Mouse (Mus musculus) c-Kit-positive CD71-negative TER-119-negative erythroid progenitor cells, embryonic 14.5 days (primary cell): Measurements from ENCODE around the gene Cox16.
"Not testable (repeated sequence)": the region's sequence is repeated elsewhere in the genome, so short reads cannot be mapped to it uniquely, and the experiment has no call there.

Experiments
- DNase-seq: peaks from one replicate; pipeline ENCODE4 v3.0.0-alpha.2; 2013; ENCODE audit warnings: low read depth

The Cox16 gene

DNA sequence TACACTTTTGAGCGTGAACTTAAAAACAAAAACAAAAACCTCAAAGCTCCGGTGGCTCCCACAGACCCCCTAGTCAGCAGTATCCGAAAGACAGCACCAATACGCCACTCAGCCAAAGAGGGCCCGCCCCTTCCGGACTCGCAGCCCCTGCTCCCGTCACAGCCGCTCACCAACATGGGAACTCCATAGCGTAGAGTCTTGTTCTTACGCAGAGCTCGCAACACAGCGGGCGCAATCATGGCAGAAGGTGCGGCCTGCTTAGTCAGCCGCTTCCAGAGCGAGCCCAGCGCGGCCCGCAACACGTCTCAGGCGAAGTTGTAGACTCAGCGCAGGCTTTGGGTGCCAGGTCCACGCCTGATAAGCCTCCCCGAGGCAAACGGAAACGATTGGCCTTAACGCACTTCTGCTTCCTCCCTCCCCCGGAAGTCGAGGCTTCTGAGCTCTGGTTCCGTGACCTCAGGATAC is at the start of gene Cox16:
Gene Cox16, minus strand, starts transcription at position 401 of the 465 bp plus-strand sequence.
- peak; percentile 73 for DNase-seq

DNA sequence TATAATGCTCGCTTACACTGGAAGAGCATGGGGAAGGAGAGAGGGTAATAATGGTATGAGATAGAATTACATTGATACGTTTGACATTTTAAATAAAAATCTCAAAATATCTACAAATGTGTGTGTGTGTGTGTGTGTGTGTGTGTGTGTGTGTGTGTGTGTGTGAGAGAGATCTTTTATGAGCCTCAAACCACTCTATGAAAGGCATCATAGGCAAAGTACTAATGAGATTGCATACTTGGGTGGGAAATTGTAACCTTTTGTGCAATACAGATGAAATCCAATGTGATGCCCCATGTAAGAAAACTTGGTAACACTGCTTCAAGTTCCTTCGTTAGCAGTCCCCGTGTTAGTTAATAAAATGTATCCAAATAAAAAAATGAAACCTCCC is 48.1 kb upstream of the Cox16 start:
- no peak for DNase-seq

DNA sequence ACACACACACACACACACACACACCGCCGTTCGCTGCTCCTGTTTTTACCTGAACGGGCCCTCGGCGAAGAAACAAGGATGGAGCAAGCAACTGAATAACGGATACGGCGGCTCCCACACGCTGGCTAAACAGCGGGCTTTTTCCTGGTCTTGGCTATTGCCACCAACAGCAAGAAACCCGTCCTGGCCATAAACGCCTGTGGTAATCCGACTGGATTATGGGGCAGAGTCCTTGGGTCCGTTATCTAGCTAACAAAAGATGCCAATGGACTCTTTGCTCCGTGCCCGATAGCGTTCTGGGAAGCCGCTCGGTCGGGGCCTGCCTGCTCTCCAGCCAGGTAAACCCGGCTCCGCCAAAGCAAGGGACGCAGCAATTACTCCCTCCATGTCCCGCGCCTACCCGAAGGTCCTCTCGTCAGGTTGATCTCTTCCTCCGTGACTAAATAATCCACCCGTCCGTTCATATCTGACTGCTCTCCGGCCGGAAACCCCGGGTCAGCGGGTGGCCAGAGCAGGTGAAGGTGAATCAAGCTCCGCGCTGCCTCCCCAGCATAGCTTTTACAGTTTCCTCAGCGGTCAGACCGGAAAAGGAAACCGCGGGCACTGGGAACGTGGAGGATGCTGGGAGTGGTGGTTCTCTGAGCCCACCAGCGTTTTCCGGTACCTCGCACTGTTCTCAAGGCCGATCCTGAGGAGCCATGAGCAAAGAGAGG is 47.5 kb upstream of the Cox16 start, which contains the start of the genes Gm20498 and Synj2bp:
Gene Gm20498, minus strand, starts transcription at position 590 of the 713 bp plus-strand sequence.
Gene Synj2bp, minus strand, starts transcription at position 596 of the 713 bp plus-strand sequence.
- DNase-seq = peak; percentile 65

DNA sequence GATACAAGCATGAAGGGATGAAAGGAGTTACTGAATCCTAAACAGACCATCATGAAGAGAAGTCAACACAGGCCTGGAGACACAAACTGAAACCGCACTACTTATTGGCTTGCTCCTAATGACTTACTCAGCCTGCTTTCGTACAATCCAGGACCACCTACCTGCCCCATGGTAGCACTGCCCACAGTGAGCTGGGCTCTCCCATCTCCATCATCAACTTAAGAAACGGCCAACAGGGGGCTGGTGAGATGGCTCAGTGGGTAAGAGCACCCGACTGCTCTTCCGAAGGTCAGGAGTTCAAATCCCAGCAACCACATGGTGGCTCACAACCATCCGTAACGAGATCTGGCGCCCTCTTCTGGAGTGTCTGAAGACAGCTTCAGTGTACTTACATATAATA is 45.7 kb upstream of the Cox16 start:
- not testable (repeated sequence) for DNase-seq

DNA sequence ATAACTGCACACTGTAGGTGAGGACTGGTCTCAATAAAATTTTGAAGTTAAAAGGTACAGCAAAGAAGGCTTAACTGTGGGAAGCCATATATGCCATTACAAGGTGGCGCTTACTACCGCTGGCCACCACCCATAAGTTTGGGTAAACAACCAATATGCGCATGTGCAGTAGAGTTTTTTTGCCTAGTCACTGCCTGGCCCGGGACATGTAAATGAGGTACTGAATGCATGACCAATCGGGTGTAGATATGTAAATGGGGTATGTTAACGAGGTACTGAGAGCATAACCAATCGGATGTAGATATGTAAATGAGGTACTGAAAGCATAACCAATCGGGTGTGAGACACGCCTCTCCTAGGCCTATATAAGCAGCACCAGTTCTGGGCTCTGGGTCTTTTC is 12.0 kb upstream of the Cox16 start:
- DNase-seq = not testable (repeated sequence)

DNA sequence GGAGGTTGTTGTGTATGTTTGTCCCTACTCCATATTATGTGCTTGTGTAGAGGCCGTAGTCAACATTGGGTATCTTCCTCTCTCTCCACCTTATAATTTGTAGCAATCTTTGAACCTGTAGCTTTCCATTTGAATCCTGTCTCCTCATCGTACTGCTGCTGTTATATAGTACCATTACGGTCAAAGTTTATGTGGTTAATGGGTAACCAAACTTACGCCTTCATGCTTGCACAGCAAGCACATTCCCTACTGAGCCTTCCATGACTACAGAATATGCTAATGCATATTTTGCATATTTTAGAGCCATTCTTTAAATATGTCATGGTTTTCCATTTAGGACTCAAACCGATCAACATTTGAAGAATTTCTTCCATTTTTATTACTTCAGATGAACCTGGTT is 5.6 kb upstream of the Cox16 start:
- no peak for DNase-seq

DNA sequence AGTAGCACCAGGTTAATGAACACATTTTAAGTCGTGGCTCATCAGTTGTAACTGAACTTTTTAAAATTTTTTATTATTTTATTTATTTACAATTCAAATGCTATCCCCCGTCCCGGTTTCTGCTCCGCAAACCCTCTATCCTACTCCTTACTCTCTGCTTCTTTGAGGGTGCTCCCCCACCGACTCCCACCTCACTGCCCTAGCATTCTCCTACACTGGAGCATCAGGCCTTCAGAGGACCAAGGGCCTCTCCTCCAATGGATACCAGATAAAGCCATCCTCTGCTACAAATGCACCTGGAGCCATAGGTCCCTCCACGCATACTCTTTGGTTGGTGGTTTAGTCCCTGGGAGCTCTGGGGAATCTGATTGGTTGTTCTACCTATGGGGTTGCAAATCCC is 384 bp upstream of the Cox16 start:
- no peak for DNase-seq

DNA sequence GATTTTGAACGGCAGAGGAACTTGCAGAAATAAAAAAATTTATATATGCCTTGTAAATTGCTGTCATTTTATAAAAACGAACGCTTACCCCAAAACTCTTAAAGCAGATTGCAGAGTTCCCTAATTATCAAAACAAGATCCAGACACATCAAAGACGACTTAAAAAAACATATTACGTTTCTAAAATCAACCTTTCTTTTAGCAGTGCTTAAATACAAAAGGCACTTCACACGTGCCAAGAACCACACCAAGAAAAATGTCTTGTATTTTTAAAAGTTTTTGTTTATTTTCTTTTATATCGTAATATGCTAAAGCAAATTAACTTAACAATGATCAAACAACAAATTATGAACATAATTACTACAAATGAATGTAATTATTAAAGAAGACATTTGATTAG is 715 bp downstream of the Cox16 start:
- no peak for DNase-seq

DNA sequence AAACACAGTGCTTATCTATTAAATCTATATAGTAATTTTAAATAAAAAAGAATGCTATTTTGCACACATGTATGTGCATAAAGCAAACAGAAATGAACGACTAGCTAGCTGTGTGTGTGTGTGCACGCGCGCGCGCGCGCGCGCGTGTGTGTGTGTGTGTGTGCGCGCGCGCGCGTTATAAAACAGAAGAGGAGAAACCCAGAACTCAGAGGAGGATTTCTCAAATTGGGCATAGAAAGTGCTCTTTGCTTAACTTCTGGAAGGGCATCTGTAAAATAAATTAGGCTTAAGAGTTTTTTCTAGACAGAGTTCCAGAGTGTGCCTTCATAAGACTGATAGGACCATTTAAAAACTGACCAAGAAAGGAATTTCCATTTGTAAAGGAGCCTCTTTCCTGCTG is 1.3 kb downstream of the Cox16 start:
- DNase-seq = peak; percentile 47

DNA sequence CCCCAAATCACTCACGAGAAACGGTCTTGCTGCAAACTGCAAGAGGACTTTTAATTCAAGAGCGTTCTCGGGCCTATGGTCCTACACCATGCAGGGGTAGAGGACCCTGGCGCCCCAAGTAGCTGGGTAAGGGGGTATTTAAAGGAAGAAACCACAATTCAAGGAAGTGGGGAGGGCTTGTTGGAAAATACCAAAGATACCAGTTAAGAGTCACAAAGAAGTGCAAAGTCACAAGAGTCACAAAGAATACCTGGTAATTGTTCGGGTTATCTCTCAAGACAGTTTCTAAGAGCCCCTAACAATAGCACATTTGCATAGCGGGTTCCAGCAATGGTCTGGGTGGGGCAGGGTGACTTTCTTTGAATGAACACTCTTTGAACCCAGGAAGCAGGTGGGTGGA is 25.9 kb downstream of the Cox16 start:
- DNase-seq = not testable (repeated sequence)

DNA sequence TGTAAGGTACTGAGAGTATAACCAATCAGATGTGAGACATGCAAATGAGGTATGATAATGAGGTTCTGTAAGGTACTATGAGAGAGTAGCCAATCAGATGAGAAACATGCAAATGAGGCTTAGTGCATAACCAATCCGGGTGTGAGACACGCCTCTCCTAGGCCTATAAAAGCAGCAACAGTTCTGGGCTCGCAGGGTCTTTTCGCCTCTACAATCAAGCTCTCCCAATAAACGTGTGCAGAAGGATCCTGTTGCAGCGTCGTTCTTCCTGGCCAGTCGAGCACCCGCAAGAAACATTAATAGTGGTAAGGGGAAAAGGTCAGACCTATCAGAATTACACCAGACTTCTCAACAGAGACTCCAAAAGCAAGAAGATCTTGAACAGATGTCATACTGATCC is 45.9 kb downstream of the Cox16 start:
- not testable (repeated sequence) for DNase-seq

DNA sequence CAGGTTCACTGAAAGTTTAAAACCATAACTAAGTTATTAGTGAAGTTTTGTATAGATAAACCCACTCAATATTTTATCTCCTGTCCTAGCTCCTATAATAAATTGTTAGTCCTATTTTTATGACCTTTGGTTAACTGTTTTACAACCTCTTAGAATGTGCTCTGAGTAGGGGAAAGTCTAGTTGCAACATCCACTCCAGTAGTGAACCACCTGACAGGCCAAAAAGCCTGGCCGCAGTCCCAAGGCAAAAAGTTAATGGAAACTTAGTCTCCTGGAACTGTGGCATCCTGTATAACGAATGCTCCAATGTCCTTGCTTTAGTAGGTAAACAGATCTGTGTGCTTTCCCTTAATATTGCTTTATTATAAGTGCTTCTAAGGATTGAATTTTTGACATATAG is 50.1 kb downstream of the Cox16 start:
- DNase-seq = not testable (repeated sequence)

DNA sequence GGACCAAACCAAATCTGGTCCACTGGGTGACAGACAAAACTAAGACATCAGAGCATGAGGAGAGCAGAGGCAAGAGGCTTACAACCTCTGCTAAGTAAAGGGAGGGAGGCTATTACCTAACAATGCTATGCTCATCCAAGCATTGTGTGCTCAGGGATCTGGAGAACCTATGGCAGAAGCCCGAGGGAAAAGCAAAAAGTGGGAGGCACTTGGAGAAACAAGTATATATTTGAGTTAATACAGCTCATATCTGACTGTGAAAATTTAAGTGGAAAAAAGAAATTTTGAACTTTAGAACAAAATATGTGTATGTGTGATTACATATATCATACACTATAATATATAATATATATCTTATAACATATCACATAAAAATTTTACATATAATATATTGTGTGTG is 63.1 kb downstream of the Cox16 start, which contains the start of gene Adam4:
Gene Adam4, minus strand, starts transcription at position 101 of the 400 bp plus-strand sequence.
- DNase-seq = no peak

DNA sequence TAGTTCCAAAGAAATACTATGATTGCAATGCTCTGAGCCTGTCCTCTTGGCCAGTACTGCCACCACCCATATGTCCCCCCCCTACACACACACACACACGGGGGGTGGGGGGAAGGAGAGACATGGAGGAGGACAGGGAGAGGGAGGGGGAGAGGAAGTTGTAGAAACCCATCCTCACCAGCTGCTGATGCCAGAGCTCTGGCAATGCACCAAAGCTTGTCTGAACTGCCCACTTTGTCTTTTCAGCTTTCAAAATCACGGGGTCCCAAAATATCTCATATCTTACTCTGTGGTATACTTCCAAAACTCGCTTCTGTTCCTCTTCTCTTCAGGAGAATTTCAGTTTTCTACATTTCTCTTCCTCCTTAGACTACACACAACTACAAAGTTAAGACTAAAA is 71.7 kb downstream of the Cox16 start:
- no peak for DNase-seq

DNA sequence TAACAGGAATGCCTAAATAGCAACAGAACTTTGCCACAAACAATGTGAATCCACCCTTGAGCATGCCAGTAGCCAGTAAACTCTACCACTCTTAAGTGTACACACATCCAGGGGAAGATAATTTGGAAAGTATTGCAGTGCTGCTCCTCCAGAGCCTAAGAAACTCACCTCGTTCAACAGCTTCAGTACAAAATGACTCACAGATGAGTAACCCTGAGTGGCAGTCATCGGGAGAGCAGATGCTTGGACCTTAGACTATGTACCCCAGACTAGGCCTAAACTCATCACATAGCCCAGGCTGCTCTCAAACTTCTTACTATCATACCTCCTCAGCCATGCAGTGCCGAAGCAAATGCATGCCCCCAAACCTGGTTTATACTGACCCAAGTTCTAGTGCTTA is 76.0 kb downstream of the Cox16 start:
- DNase-seq = no peak

DNA sequence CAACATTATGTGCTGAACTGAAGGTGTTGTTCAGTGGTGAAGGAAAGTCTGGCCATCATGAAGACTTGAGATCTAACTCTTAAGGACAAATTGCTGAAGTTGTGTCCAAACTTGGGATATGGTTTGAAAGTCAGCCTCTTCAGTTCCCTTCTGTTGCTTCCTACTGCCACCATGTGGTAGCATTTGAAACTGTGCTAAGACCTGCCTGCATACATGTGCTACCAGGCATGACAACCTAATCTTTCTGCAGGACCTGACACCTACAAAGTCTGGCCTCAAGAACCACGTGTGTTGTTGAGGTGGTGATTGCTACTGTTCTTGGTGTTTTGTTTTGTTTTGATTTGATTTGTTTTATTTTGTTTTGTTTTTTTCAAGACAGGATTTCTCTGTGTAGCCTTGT is 82.7 kb downstream of the Cox16 start:
- DNase-seq = peak; percentile 24

DNA sequence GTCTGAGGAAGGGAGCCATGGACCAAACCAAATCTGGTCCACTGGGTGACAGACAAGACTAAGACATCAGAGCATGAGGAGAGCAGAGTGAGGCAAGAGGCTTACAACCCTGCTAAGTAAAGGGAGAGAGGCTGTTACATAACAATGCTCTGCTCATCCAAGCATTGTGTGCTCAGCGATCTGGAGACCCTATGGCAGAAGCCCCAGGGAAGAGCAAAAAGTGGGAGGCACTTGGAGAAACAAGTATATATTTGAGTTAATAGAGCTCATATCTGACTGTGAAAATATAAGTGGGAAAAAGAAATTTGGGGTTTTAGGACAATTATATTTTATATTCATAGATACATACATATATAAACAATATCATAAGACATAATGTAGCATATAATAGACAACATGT is 105.6 kb downstream of the Cox16 start, which contains the start of gene Gm4787:
Gene Gm4787, minus strand, starts transcription at position 101 of the 400 bp plus-strand sequence.
- not testable (repeated sequence) for DNase-seq

DNA sequence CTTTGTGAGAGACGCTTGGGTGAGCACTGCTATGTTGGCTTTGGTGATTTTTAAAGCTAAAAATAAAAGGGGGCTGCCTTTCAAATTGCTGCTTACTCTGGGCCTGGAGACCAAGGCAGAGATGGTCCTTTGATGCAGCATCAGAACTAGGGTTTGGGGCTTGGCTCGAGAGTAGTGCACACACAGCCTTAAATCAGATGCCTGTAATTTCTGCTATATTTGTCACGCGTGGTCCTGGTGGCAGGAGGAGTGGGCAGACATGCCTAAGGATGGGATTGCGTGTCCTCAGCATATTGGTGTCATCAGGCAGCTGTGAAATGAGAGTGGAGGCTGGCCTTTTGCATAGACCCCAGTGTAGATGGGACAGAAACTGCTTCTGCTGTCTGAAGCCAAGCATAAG is 151.1 kb downstream of the Cox16 start:
- DNase-seq = no peak

DNA sequence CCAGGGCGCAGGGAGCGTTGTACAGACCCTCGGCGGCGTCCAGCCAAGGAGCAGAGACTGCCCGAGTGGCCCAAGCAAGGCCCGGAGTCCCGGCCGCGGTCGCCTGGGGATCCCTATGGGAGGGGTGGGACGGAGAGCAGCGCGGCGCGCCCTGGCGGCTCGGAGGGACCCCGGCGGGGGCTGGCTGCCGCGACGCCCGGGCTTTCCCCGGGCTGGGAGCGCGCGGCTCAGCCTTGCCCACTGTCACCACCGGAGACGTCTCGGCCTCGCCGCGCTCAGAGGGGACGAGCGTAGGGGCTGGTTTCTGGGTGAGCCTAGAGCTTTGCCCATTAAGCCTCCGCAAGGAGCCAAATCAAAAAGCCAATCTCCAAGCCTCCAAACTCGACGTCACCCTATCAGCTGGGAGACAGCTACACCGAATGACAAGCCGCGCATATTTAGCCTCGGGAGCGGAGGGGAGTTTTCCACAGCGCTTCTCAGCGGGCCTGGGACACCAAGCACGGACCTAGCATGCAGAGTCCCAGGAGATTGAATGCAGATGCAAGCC is 152.0 kb downstream of the Cox16 start, which contains the start of gene Slc8a3:
Gene Slc8a3, minus strand, starts transcription at position 306 of the 547 bp plus-strand sequence.
- DNase-seq = no peak

DNA sequence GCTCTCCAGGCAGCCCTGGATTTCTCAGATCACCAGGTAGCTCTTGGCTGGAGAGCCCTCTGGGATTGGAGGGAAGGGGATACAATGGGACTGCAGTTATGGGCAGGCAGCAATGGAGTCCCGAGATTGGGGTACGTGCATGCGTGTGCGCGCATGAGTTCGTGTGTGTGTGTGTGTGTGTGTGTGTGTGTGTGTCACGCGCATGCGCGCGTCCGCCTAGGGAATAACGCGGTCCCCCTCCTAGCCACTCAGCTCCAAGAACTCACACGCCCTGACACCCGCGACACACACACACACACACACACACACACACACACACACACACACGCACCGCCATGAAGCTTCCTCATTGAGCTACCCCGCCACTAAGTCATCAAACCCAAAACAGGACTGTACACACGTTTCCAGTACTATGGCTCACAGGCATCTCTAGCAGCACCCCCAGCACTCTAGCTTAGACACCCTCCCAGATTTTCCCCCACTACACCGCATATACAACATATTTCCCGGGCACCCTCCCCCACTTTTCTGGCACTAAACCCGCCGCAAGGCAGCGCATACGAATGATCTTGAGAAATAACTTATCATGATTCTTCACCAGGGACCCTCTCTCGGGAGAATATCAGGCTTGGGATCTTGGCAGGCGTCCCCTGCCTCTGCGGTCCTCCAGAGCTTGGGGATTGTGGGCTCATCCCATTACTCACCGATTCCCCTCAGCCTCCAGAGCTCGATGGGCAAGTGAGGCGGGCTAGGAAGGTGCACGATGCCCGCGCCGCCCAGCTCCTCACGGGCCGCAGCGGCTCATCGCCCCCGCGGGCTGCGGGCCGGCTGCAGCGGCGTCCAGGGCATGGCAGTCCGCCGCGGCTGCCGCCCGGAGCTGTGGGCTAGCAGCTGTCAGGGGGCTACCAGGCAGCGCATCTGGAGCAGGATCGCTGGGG is 152.7 kb downstream of the Cox16 start:
- no peak for DNase-seq

DNA sequence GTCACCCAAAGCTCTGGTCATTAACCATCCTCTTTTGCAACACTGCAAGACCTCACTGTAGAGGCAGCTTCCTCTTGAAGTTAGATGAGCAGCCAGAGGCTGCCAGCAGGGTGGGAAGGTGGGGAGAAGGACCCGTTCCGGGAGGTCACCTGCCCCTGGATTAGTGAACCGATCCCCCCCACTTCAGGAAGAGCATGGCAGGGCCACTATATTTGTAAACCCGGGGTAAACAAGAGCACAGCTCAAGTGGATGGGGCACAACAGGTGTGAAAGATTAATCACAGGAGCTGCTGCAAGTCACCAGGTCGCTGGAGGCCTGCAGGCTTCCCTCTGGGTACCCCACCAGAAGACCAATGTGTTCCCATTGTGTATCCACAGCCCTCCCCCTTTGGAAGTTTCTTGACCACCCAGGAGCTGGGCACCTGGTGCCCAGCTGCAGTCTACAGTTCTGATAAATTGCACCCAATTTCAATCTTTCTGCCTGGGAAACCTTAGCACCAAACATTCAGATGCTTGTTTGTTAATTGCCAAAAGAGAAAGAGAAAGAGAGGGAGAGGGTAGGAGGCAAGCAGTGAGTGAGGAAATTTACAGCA is 153.8 kb downstream of the Cox16 start:
- no peak for DNase-seq

DNA sequence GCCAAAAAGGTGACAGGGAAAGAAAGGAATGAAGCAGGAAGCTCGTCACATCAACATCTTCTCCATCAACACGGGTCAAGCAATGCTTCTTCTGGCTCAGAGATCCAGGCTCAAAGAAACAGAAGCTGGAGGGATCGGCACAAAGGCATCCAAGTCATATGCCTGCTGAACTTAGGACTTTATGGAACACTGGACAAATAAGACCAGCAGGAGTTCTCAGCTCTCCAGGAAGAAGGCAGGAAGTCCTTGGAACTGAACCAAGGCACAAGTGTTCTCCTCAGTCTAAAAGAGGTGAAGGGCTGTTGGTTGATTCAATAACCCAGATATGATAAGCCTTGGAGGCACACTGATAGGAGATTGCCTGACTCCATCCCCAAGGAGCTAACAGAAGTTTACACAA is 159.9 kb downstream of the Cox16 start:
- no peak for DNase-seq
